Mouse (Mus musculus): ENCODE measurements at regions not wholly inside any gene's neighbourhood (a gene's known extent, or its start where the extent isn't known, plus 50 kb on each side); places are given as distances from the start of the nearest gene placed in this dataset.

DNA sequence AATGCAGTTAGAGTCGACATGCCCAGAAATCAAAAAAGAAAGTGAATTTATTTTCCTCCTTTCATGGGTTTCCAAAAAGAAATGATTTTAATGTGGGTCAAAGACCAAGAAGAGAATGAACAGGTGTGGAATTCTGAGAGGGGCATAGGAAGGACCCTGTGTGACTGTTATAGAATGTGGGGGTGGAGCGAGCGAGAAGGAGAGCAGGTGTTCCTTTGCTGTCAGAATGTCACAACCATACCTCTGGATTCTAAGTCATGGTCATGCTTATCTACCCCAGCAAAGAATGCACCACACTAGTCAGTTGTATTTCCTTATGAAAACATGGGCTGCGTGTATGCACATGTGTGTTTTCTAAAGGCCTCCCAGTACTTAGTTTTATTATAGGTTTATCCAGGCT, 168.9 kb upstream of the Itga4 start:
- H3K9me3 ChIP-seq (ENCODE audit: control insufficient read depth, low read length), result no peaks in the 10 kb centered on the region
- H3K4me2 ChIP-seq (ENCODE audit: low read length), result no peak overlapping the region
- no peak for ATAC-seq (ENCODE audit: low FRiP score, low TSS enrichment)
- no peaks in the 10 kb centered on the region for H3K4me1 ChIP-seq (ENCODE audit: control insufficient read depth, insufficient read depth, low read length)
- no peak overlapping the region for H3K27ac ChIP-seq (replicated peaks; ENCODE audit: low read depth, low read length)
- DNase-seq, result no peak
- H3K4me3 ChIP-seq (replicated peaks; ENCODE audit: low read depth, low read length), result no peak overlapping the region
- WGBS, result 95% methylated on average over 4 of the region's 4 CpGs
- H3K36me3 ChIP-seq (ENCODE audit: control insufficient read depth, insufficient read depth, low read length), result no peaks in the 10 kb centered on the region
- H3K9ac ChIP-seq (replicated peaks; ENCODE audit: low read length), result no peak overlapping the region
- H3K27me3 ChIP-seq (ENCODE audit: control insufficient read depth, insufficient read depth, low read length), result no peaks in the 10 kb centered on the region

DNA sequence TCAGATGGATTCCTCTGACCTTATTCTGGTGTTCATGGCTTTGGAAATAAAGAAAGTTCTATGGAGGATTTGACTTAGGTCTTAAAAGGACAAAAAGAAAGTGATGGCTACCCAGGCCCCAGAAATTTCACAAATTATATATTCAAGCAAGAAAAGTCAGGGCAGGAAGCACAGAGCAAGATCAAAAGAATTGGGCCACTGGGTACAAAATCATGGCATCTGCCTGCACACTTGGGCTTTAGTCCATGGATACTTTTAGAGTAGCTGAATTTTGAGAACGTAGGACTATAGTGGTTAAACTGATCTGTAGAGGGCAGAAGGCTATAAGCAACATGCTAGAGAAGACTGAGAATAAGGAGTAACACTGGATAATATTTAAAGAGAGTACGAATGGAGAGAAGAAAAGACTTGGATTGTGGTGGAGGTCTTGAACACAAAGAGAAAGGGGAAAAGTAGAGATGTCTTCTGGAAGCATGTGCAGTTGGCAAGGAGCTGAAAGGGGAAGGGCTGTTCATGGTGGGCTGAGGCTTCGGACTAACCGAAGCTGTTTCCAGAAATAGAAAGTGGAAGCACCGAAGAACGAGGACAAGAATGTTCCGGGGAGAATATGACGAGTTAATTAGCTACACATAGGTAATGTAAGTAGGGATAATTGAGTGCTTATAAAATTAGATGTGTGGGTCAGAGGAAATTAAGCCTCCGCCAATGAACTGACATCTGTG, 168.2 kb upstream of the Itga4 start:
- ATAC-seq (ENCODE audit: low FRiP score, low TSS enrichment) (no peak), DNase-seq (no peak)
- Histone ChIP-seq H3K27me3 (ENCODE audit: control insufficient read depth, insufficient read depth, low read length) (no peaks in the 10 kb centered on the region), H3K9me3 (ENCODE audit: control insufficient read depth, low read length) (no peaks in the 10 kb centered on the region), H3K9ac (replicated peaks; ENCODE audit: low read length) (no peak overlapping the region), H3K4me2 (ENCODE audit: low read length) (no peak overlapping the region), H3K4me3 (replicated peaks; ENCODE audit: low read depth, low read length) (no peak overlapping the region), H3K36me3 (ENCODE audit: control insufficient read depth, insufficient read depth, low read length) (no peaks in the 10 kb centered on the region), H3K4me1 (ENCODE audit: control insufficient read depth, insufficient read depth, low read length) (no peaks in the 10 kb centered on the region), H3K27ac (replicated peaks; ENCODE audit: low read depth, low read length) (no peak overlapping the region)
- WGBS, result 83% methylated on average over 9 of the region's 9 CpGs

- no peaks in the 10 kb centered on the region for H3K36me3 ChIP-seq (ENCODE audit: control insufficient read depth, insufficient read depth, low read length)
- no peaks in the 10 kb centered on the region for H3K27me3 ChIP-seq (ENCODE audit: control insufficient read depth, insufficient read depth, low read length)
- H3K9me3 ChIP-seq (ENCODE audit: control insufficient read depth, low read length), result no peaks in the 10 kb centered on the region
- no peak for ATAC-seq (ENCODE audit: low FRiP score, low TSS enrichment)
- no peak overlapping the region for H3K9ac ChIP-seq (replicated peaks; ENCODE audit: low read length)
- WGBS, result 84% methylated on average over 9 of the region's 9 CpGs
- no peak overlapping the region for H3K27ac ChIP-seq (replicated peaks; ENCODE audit: low read depth, low read length)
- no peak overlapping the region for H3K4me2 ChIP-seq (ENCODE audit: low read length)
- no peak for DNase-seq
- no peaks in the 10 kb centered on the region for H3K4me1 ChIP-seq (ENCODE audit: control insufficient read depth, insufficient read depth, low read length)
- H3K4me3 ChIP-seq (replicated peaks; ENCODE audit: low read depth, low read length), result no peak overlapping the region
Measured at GRCm38 (mm10) chr2:79087600-79088205, 167.5 kb upstream of the Itga4 start.

DNA sequence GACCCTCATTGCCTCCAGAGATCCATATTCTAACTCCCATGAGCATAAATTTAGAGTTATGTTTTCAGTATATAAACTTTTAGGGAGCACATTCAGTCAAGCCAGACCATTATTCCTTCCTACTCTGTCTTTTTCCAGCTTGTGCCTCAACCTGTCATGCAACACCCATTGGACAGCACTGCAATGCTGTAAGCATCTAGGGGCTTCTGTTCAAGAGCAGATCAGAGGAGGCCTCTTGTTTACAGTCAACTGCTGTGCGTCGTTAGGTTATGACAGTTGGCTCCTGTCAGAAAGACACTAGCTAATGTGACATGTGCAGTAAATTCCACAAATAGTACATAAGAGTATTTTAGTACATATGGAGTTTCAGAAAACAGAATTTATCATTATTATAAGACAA, 165.0 kb upstream of the Itga4 start:
- H3K9ac ChIP-seq (replicated peaks; ENCODE audit: low read length), result no peak overlapping the region
- H3K27ac ChIP-seq (replicated peaks; ENCODE audit: low read depth, low read length), result no peak overlapping the region
- WGBS, result 92% methylated on average over 2 of the region's 2 CpGs
- no peaks in the 10 kb centered on the region for H3K4me1 ChIP-seq (ENCODE audit: control insufficient read depth, insufficient read depth, low read length)
- no peaks in the 10 kb centered on the region for H3K27me3 ChIP-seq (ENCODE audit: control insufficient read depth, insufficient read depth, low read length)
- ATAC-seq (ENCODE audit: low FRiP score, low TSS enrichment) (no peak), DNase-seq (no peak)
- H3K4me2 ChIP-seq (ENCODE audit: low read length), result no peak overlapping the region
- no peak overlapping the region for H3K4me3 ChIP-seq (replicated peaks; ENCODE audit: low read depth, low read length)
- H3K36me3 ChIP-seq (ENCODE audit: control insufficient read depth, insufficient read depth, low read length), result no peaks in the 10 kb centered on the region
- H3K9me3 ChIP-seq (ENCODE audit: control insufficient read depth, low read length), result no peaks in the 10 kb centered on the region

DNA sequence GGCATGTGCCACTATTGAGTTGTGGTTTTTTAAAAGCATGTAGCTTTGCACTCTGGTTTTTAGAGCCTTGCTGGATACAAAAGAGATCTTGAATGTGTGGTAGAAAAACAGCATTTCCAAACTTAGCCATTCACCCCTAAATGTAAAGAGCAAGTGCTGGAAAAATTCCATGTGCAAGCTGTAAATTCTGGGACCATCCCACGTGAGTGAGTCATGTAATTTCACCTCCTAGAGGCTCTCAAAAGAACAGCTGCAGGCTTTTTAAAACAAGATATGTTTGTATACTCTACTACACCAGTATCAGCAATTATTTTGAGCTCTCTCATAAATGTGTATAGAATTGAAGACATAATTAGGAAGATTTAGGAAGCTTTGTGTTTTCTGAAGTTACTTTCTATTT, 160.9 kb upstream of the Itga4 start:
- H3K9me3 ChIP-seq (ENCODE audit: control insufficient read depth, low read length), result no peaks in the 10 kb centered on the region

GRCm38 (mm10) chr2:79096532-79097251, 158.5 kb upstream of the Itga4 start:
- no peaks in the 10 kb centered on the region for H3K27me3 ChIP-seq (ENCODE audit: control insufficient read depth, insufficient read depth, low read length)
- DNase-seq (no peak), ATAC-seq (ENCODE audit: low FRiP score, low TSS enrichment) (no peak)
- no peak overlapping the region for H3K9ac ChIP-seq (replicated peaks; ENCODE audit: low read length)
- 90% methylated on average over 3 of the region's 3 CpGs for WGBS
- H3K36me3 ChIP-seq (ENCODE audit: control insufficient read depth, insufficient read depth, low read length), result no peaks in the 10 kb centered on the region
- H3K4me3 ChIP-seq (replicated peaks; ENCODE audit: low read depth, low read length), result no peak overlapping the region
- H3K9me3 ChIP-seq (ENCODE audit: control insufficient read depth, low read length), result no peaks in the 10 kb centered on the region
- no peak overlapping the region for H3K27ac ChIP-seq (replicated peaks; ENCODE audit: low read depth, low read length)
- H3K4me1 ChIP-seq (ENCODE audit: control insufficient read depth, insufficient read depth, low read length), result no peaks in the 10 kb centered on the region
- no peak overlapping the region for H3K4me2 ChIP-seq (ENCODE audit: low read length)

More for the DNA sequence above, 160.9 kb upstream of the Itga4 start:
- no peaks in the 10 kb centered on the region for H3K36me3 ChIP-seq (ENCODE audit: control insufficient read depth, insufficient read depth, low read length)
- no peak overlapping the region for H3K4me3 ChIP-seq (replicated peaks; ENCODE audit: low read depth, low read length)
- H3K27me3 ChIP-seq (ENCODE audit: control insufficient read depth, insufficient read depth, low read length), result no peaks in the 10 kb centered on the region
- no peak overlapping the region for H3K9ac ChIP-seq (replicated peaks; ENCODE audit: low read length)
- no peak for DNase-seq
- H3K4me1 ChIP-seq (ENCODE audit: control insufficient read depth, insufficient read depth, low read length), result no peaks in the 10 kb centered on the region
- ATAC-seq (ENCODE audit: low FRiP score, low TSS enrichment), result no peak
- no peak overlapping the region for H3K27ac ChIP-seq (replicated peaks; ENCODE audit: low read depth, low read length)
- no peak overlapping the region for H3K4me2 ChIP-seq (ENCODE audit: low read length)
- WGBS, result 40% methylated on average over 1 of the region's 1 CpGs

GRCm38 (mm10) chr2:79099601-79100000, 155.6 kb upstream of the Itga4 start:
- H3K36me3 ChIP-seq (ENCODE audit: control insufficient read depth, insufficient read depth, low read length), result no peaks in the 10 kb centered on the region
- no peak for ATAC-seq (ENCODE audit: low FRiP score, low TSS enrichment)
- H3K27ac ChIP-seq (replicated peaks; ENCODE audit: low read depth, low read length), result no peak overlapping the region
- WGBS, result 98% methylated on average over 1 of the region's 1 CpGs
- H3K4me1 ChIP-seq (ENCODE audit: control insufficient read depth, insufficient read depth, low read length), result no peaks in the 10 kb centered on the region
- no peak overlapping the region for H3K4me2 ChIP-seq (ENCODE audit: low read length)
- DNase-seq, result no peak
- no peak overlapping the region for H3K4me3 ChIP-seq (replicated peaks; ENCODE audit: low read depth, low read length)
- no peak overlapping the region for H3K9ac ChIP-seq (replicated peaks; ENCODE audit: low read length)
- no peaks in the 10 kb centered on the region for H3K27me3 ChIP-seq (ENCODE audit: control insufficient read depth, insufficient read depth, low read length)
- no peaks in the 10 kb centered on the region for H3K9me3 ChIP-seq (ENCODE audit: control insufficient read depth, low read length)

DNA sequence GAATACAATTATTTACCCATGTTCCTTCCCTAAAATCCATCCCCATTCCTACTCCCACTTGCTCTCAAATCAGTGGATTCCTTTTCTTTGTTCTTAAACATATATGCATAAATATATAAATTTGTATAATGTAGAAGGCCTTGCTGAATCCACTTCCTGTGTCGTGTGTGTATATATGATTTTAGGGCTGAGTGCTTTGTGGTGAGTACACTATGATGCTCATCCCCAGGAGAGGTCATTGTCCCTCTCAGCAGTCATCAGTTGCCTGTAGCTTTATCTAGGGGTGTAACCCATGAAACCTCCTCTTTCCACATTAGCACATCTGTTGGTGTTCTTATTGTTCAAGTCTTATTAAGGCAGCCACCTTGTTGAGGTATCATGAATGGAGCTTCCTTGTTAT, 143.6 kb upstream of the Itga4 start:
- DNase-seq, result no peak
- H3K36me3 ChIP-seq (ENCODE audit: control insufficient read depth, insufficient read depth, low read length), result no peaks in the 10 kb centered on the region
- H3K27ac ChIP-seq (replicated peaks; ENCODE audit: low read depth, low read length), result no peak overlapping the region
- no peaks in the 10 kb centered on the region for H3K9me3 ChIP-seq (ENCODE audit: control insufficient read depth, low read length)
- H3K27me3 ChIP-seq (ENCODE audit: control insufficient read depth, insufficient read depth, low read length), result no peaks in the 10 kb centered on the region
- WGBS, result 85% methylated on average over 1 of the region's 1 CpGs
- no peak for ATAC-seq (ENCODE audit: low FRiP score, low TSS enrichment)
- H3K4me3 ChIP-seq (replicated peaks; ENCODE audit: low read depth, low read length), result no peak overlapping the region
- no peak overlapping the region for H3K4me2 ChIP-seq (ENCODE audit: low read length)
- no peaks in the 10 kb centered on the region for H3K4me1 ChIP-seq (ENCODE audit: control insufficient read depth, insufficient read depth, low read length)
- no peak overlapping the region for H3K9ac ChIP-seq (replicated peaks; ENCODE audit: low read length)

DNA sequence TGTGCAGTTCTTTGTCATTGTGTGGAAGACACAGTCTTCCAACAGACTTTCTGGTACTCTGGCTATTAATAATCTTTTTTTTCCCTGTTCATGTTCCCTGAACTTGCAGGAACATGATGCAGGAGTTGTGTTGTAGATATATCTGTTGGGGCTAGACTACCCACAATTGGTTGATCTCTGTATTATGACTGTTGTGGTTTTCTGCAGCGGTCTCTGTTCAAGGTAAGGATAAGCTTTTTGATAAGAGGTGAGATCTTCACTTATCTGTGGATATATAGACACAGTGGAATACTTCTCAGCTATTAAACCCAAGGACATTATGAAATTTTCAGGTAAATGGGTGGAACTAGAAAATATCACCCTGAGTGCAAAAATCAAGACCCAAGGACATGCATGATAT, 143.2 kb upstream of the Itga4 start:
- WGBS, result 93% methylated on average over 1 of the region's 1 CpGs
- Histone ChIP-seq H3K9me3 (ENCODE audit: control insufficient read depth, low read length) (no peaks in the 10 kb centered on the region), H3K4me2 (ENCODE audit: low read length) (no peak overlapping the region), H3K9ac (replicated peaks; ENCODE audit: low read length) (no peak overlapping the region), H3K27ac (replicated peaks; ENCODE audit: low read depth, low read length) (no peak overlapping the region), H3K4me3 (replicated peaks; ENCODE audit: low read depth, low read length) (no peak overlapping the region), H3K36me3 (ENCODE audit: control insufficient read depth, insufficient read depth, low read length) (no peaks in the 10 kb centered on the region), H3K27me3 (ENCODE audit: control insufficient read depth, insufficient read depth, low read length) (no peaks in the 10 kb centered on the region), H3K4me1 (ENCODE audit: control insufficient read depth, insufficient read depth, low read length) (no peaks in the 10 kb centered on the region)
- ATAC-seq (ENCODE audit: low FRiP score, low TSS enrichment) (no peak), DNase-seq (no peak)

Data from midbrain, embryonic 14.5 days (tissue).